Mouse (Mus musculus): ENCODE measurements around the gene Gigyf1.

DNA sequence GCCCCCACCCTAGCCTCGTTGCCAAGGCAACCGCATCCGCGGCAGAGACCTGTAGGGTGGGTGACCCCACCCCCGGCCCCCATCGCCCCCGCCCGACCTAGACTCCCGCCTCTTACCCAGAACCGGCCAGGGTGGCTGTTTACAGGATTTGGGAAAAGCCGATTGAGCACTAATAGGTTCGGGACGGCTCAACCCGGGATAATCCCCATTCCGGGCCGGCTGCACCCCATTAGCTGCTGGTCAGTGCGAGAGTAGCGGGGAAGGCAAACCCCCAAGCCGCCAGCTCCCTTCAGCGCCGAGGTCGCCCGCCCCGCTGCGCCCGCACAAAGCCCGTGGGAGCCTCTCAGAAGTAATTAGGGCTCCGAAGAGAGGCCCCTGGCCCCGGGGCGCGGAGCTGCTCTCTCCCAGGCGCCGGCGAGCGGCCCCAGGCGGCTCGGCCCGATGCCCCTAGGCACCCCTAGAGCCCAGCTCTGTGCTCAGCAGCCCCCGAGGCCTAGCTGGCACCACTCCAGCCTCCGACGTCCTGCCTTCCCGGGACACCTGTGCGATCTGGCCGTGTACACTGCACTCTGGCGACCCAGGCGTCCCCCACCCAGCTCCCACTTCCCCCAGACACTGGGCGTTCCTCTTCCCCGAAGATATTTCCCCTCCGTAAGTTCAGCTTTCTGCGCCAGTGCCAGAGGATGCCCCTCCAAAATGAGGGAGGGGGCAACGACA, 13.2 kb downstream of the Gigyf1 start:
- TF ChIP-seq ZC3H11A (IDR thresholded peaks at IDR 0.05; ENCODE audit: borderline replicate concordance, low read depth, low read length) (no peak), CHD2 (IDR thresholded peaks at IDR 0.05; ENCODE audit: low read depth, low read length) (no peak), ZNF384 (IDR thresholded peaks at IDR 0.05; ENCODE audit: low read depth, low read length) (no peak), MAFK (IDR thresholded peaks at IDR 0.05; ENCODE audit: insufficient read depth, low read depth, low read length) (no peak)
